Mouse (Mus musculus): Measurements from ENCODE around the gene Ccdc137. TPM values are rescaled to one million over a fixed set of nuclear protein-coding genes. Genes with fewer than 3 reads are reported as not detected.

The Ccdc137 gene
- polyA plus RNA-seq, 1 experiment, result 11.0 TPM

GRCm38 (mm10) chr11:120493351-120493750 lies 35.4 kb downstream of the Ccdc137 start:
- Histone ChIP-seq H3K36me3 (replicated peaks; ENCODE audit: low read length) (peaks cover 67% of the 10 kb centered on the region), H3K4me1 (peaks cover 65% of the 10 kb centered on the region), H3K4me3 (replicated peaks) (peak overlapping the region; percentile 98), H3K9me3 (no peaks in the 10 kb centered on the region), H3K27me3 (replicated peaks) (no peaks in the 10 kb centered on the region)
- TF ChIP-seq GATA1 (IDR thresholded peaks at IDR 0.05; ENCODE audit: borderline replicate concordance, low read length), result no peak
- TF ChIP-seq FLI1 (IDR thresholded peaks at IDR 0.05; ENCODE audit: low read length), result no peak

- H3K27me3 ChIP-seq (replicated peaks), result no peaks in the 10 kb centered on the region
- peak overlapping the region; percentile 20 for H3K4me3 ChIP-seq (replicated peaks)
- TF ChIP-seq GATA1 (IDR thresholded peaks at IDR 0.05; ENCODE audit: borderline replicate concordance, low read length) (no peak), FLI1 (IDR thresholded peaks at IDR 0.05; ENCODE audit: low read length) (no peak)
- H3K36me3 ChIP-seq (replicated peaks; ENCODE audit: low read length), result peaks cover 67% of the 10 kb centered on the region
- peaks cover 60% of the 10 kb centered on the region for H3K4me1 ChIP-seq
- H3K9me3 ChIP-seq, result no peaks in the 10 kb centered on the region
Measured at GRCm38 (mm10) chr11:120493911-120494310, 36.0 kb downstream of the Ccdc137 start.

DNA sequence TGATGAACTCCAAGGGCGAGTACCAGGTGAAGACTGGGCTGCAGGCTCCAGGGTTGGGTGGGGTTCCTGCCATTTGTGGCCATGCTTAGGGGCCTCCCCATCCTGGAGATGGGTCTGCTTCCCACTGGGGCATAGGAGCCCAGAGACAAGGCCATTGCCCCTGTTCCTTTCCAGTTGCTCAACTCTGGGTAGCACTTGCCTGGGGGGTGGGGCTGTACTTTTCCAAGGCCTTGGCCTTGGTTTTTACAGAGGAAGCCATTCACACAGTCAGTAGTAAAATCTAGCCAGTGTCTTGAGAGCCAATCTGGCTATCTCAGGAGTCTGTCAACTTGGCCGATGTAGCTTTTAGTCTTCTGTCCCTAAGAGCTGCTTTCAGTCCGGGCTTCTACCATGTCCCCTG lies 39.5 kb downstream of the Ccdc137 start:
- H3K36me3 ChIP-seq (replicated peaks; ENCODE audit: low read length), result peaks cover 63% of the 10 kb centered on the region
- no peak for TF ChIP-seq GATA1 (IDR thresholded peaks at IDR 0.05; ENCODE audit: borderline replicate concordance, low read length)
- peaks cover 4% of the 10 kb centered on the region for H3K27me3 ChIP-seq (replicated peaks)
- H3K4me1 ChIP-seq, result peaks cover 39% of the 10 kb centered on the region
- H3K9me3 ChIP-seq, result no peaks in the 10 kb centered on the region
- H3K4me3 ChIP-seq (replicated peaks), result no peak overlapping the region

- H3K4me3 ChIP-seq (replicated peaks), result no peak overlapping the region
- peaks cover 6% of the 10 kb centered on the region for H3K27me3 ChIP-seq (replicated peaks)
- TF ChIP-seq GATA1 (IDR thresholded peaks at IDR 0.05; ENCODE audit: borderline replicate concordance, low read length) (no peak), FLI1 (IDR thresholded peaks at IDR 0.05; ENCODE audit: low read length) (no peak)
- peaks cover 31% of the 10 kb centered on the region for H3K4me1 ChIP-seq
- H3K36me3 ChIP-seq (replicated peaks; ENCODE audit: low read length), result peaks cover 63% of the 10 kb centered on the region
- no peaks in the 10 kb centered on the region for H3K9me3 ChIP-seq
Measured at GRCm38 (mm10) chr11:120498226-120498625, 40.3 kb downstream of the Ccdc137 start.

DNA sequence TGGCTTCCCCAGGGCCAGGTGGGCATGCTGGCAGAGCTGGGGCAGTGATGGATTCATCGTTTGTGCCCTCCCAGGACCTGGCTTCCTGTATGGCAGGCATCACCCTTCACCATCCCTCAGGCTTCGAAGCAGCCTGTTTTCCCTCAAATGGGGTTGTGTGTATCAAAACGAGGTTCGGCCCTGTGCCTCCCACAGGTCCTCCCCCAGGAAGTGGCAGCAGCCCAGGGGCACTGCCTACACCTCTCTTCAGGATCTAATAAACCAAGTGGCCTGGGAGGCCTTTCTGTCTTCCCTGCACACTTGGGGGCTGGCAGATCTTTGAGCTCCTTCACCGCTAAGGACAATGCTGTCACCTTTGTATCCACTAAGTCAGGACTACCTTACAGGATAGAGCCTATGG lies 41.0 kb downstream of the Ccdc137 start:
- peaks cover 11% of the 10 kb centered on the region for H3K27me3 ChIP-seq (replicated peaks)
- H3K9me3 ChIP-seq, result no peaks in the 10 kb centered on the region
- TF ChIP-seq GATA1 (IDR thresholded peaks at IDR 0.05; ENCODE audit: borderline replicate concordance, low read length) (no peak), FLI1 (IDR thresholded peaks at IDR 0.05; ENCODE audit: low read length) (no peak)
- peaks cover 57% of the 10 kb centered on the region for H3K36me3 ChIP-seq (replicated peaks; ENCODE audit: low read length)
- H3K4me1 ChIP-seq, result peaks cover 24% of the 10 kb centered on the region
- H3K4me3 ChIP-seq (replicated peaks), result no peak overlapping the region

DNA sequence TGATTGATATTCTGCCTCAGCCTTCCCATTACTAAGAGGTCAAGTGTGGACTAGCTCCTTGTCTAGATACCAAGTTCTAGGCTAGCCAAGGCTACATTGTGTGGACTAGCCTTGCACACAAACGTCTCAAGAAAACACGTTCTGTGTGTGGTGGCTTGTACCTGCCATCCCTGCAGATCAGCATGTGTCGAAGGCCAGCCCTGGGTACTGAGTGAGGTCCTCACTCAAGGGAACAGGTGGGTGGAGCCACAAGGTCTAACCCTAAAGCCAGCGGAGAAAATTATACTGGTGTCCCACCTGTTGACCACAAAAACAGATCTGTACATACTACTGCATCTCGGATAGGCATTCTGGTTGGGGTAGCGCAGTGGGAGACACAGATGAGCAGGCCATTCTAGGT lies 42.0 kb downstream of the Ccdc137 start:
- Histone ChIP-seq H3K4me3 (replicated peaks) (no peak overlapping the region), H3K4me1 (peaks cover 21% of the 10 kb centered on the region), H3K36me3 (replicated peaks; ENCODE audit: low read length) (peaks cover 47% of the 10 kb centered on the region), H3K9me3 (no peaks in the 10 kb centered on the region), H3K27me3 (replicated peaks) (peaks cover 15% of the 10 kb centered on the region)
- TF ChIP-seq FLI1 (IDR thresholded peaks at IDR 0.05; ENCODE audit: low read length) (no peak), GATA1 (IDR thresholded peaks at IDR 0.05; ENCODE audit: borderline replicate concordance, low read length) (no peak)

DNA sequence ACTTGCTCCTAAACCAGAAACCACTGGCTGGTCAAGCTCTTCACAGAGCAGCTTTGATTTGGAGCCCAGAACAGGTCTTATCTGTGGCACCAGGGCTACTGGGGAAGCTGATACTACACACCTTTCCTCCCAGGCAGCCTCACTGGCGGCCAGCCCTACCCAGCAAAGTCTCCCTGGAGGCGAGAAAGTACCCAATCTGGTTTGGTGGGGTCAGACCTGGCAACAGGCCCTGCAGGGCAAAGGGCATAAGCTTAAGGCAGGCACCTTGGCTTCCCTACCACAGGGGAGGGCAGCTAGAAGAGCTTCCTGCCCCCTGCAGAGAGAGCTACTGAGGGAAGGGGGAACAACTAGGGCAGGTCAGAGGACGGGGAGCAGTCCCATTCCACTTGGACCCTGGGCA lies 42.4 kb downstream of the Ccdc137 start:
- H3K27me3 ChIP-seq (replicated peaks), result peaks cover 16% of the 10 kb centered on the region
- no peak overlapping the region for H3K4me3 ChIP-seq (replicated peaks)
- peaks cover 42% of the 10 kb centered on the region for H3K36me3 ChIP-seq (replicated peaks; ENCODE audit: low read length)
- H3K9me3 ChIP-seq, result no peaks in the 10 kb centered on the region
- TF ChIP-seq GATA1 (IDR thresholded peaks at IDR 0.05; ENCODE audit: borderline replicate concordance, low read length), result no peak
- TF ChIP-seq FLI1 (IDR thresholded peaks at IDR 0.05; ENCODE audit: low read length), result no peak
- H3K4me1 ChIP-seq, result peaks cover 21% of the 10 kb centered on the region

GRCm38 (mm10) chr11:120501018-120501417 lies 43.1 kb downstream of the Ccdc137 start:
- peaks cover 36% of the 10 kb centered on the region for H3K36me3 ChIP-seq (replicated peaks; ENCODE audit: low read length)
- no peaks in the 10 kb centered on the region for H3K9me3 ChIP-seq
- TF ChIP-seq GATA1 (IDR thresholded peaks at IDR 0.05; ENCODE audit: borderline replicate concordance, low read length) (no peak), FLI1 (IDR thresholded peaks at IDR 0.05; ENCODE audit: low read length) (no peak)
- H3K4me1 ChIP-seq, result peaks cover 21% of the 10 kb centered on the region
- peak overlapping the region; percentile 16 for H3K4me3 ChIP-seq (replicated peaks)
- H3K27me3 ChIP-seq (replicated peaks), result peaks cover 18% of the 10 kb centered on the region

DNA sequence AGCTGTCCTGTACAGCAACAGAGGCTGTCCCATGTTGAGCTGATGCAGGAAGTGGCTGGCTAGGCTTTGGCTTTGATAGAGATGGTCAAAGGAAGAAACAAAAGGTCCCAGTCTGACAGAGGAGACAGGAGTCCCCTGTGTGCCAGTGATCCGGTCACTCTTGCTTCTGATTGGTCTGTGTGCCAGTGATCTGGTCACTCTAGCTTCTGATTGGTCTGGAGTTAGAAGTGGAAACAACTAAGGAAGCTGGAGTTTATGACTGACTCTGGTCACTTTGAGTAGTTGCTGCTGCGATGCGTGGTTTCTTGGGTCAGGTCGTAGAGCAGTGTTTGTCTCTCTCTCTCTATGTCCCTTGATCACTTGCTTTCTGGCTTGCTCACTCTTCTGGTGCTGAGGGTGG lies 43.8 kb downstream of the Ccdc137 start:
- H3K4me1 ChIP-seq, result peaks cover 24% of the 10 kb centered on the region
- no peak overlapping the region for H3K4me3 ChIP-seq (replicated peaks)
- no peak for TF ChIP-seq FLI1 (IDR thresholded peaks at IDR 0.05; ENCODE audit: low read length)
- TF ChIP-seq GATA1 (IDR thresholded peaks at IDR 0.05; ENCODE audit: borderline replicate concordance, low read length), result no peak
- H3K9me3 ChIP-seq, result no peaks in the 10 kb centered on the region
- H3K36me3 ChIP-seq (replicated peaks; ENCODE audit: low read length), result peaks cover 29% of the 10 kb centered on the region
- H3K27me3 ChIP-seq (replicated peaks), result peaks cover 18% of the 10 kb centered on the region

GRCm38 (mm10) chr11:120505661-120506060 lies 47.7 kb downstream of the Ccdc137 start:
- H3K36me3 ChIP-seq (replicated peaks; ENCODE audit: low read length), result no peaks in the 10 kb centered on the region
- peaks cover 60% of the 10 kb centered on the region for H3K4me1 ChIP-seq
- no peak overlapping the region for H3K4me3 ChIP-seq (replicated peaks)

GRCm38 (mm10) chr11:120506899-120507298 lies 49.0 kb downstream of the Ccdc137 start:
- H3K4me1 ChIP-seq, result peaks cover 63% of the 10 kb centered on the region
- H3K36me3 ChIP-seq (replicated peaks; ENCODE audit: low read length), result no peaks in the 10 kb centered on the region
- H3K4me3 ChIP-seq (replicated peaks), result no peak overlapping the region
- peaks cover 15% of the 10 kb centered on the region for H3K27me3 ChIP-seq (replicated peaks)
- H3K9me3 ChIP-seq, result no peaks in the 10 kb centered on the region
- TF ChIP-seq GATA1 (IDR thresholded peaks at IDR 0.05; ENCODE audit: borderline replicate concordance, low read length) (no peak), FLI1 (IDR thresholded peaks at IDR 0.05; ENCODE audit: low read length) (no peak)

More at GRCm38 (mm10) chr11:120505661-120506060, 47.7 kb downstream of the Ccdc137 start:
- no peak for TF ChIP-seq FLI1 (IDR thresholded peaks at IDR 0.05; ENCODE audit: low read length)
- TF ChIP-seq GATA1 (IDR thresholded peaks at IDR 0.05; ENCODE audit: borderline replicate concordance, low read length), result no peak
- no peaks in the 10 kb centered on the region for H3K9me3 ChIP-seq
- H3K27me3 ChIP-seq (replicated peaks), result peaks cover 16% of the 10 kb centered on the region
